Mouse (Mus musculus): ENCODE data around the gene Mettl18.
A peak's percentile ranks its signal among the peaks of the same experiment; 100 is the strongest.
"Not testable (repeated sequence)": the region's sequence is repeated elsewhere in the genome, so short reads cannot be mapped to it uniquely, and the experiment has no call there.

The Mettl18 gene

GRCm38 (mm10) chr1:163994721-163995608 lies at the start of gene Mettl18, which contains the start of gene BC055324:
TSS of gene Mettl18 (plus strand) at chr1:163994889.
TSS of gene BC055324 (minus strand) at chr1:163994796.
- DNase-seq = peak; percentile 75 to 82

- no peak for DNase-seq
Observed at GRCm38 (mm10) chr1:163953396-163953795, 41.3 kb upstream of the Mettl18 start.

GRCm38 (mm10) chr1:163958036-163958435 lies 36.7 kb upstream of the Mettl18 start:
- no peak for DNase-seq

GRCm38 (mm10) chr1:163964008-163964689 lies 30.5 kb upstream of the Mettl18 start:
- no peak for DNase-seq

- no peak for DNase-seq
Observed at GRCm38 (mm10) chr1:163974471-163974870, 20.2 kb upstream of the Mettl18 start.

- DNase-seq = no peak
Observed at GRCm38 (mm10) chr1:163975088-163975487, 19.6 kb upstream of the Mettl18 start.

GRCm38 (mm10) chr1:163976515-163976914 lies 18.2 kb upstream of the Mettl18 start:
- no peak for DNase-seq

GRCm38 (mm10) chr1:163992371-163992770 lies 2.3 kb upstream of the Mettl18 start:
- no peak for DNase-seq

- DNase-seq = no peak
Observed at GRCm38 (mm10) chr1:163994173-163994720, 442 bp upstream of the Mettl18 start.

- no peak for DNase-seq
Observed at GRCm38 (mm10) chr1:163995609-163995913, 872 bp downstream of the Mettl18 start.

- no peak for DNase-seq
Observed at GRCm38 (mm10) chr1:164001831-164002452, 7.3 kb downstream of the Mettl18 start.

- DNase-seq = no peak
Observed at GRCm38 (mm10) chr1:164004311-164004710, 9.6 kb downstream of the Mettl18 start.

GRCm38 (mm10) chr1:164009235-164009634 lies 14.5 kb downstream of the Mettl18 start:
- no peak for DNase-seq

GRCm38 (mm10) chr1:164014616-164015015 lies 19.9 kb downstream of the Mettl18 start:
- no peak for DNase-seq

GRCm38 (mm10) chr1:164018221-164018896 lies 23.7 kb downstream of the Mettl18 start:
- DNase-seq = no peak

- DNase-seq = no peak
Observed at GRCm38 (mm10) chr1:164019789-164020188, 25.1 kb downstream of the Mettl18 start.

- DNase-seq = not testable (repeated sequence)
Observed at GRCm38 (mm10) chr1:164020746-164021145, 26.1 kb downstream of the Mettl18 start.

GRCm38 (mm10) chr1:164022106-164022505 lies 27.4 kb downstream of the Mettl18 start:
- not testable (repeated sequence) for DNase-seq

- DNase-seq = no peak
Observed at GRCm38 (mm10) chr1:164025685-164026084, 31.0 kb downstream of the Mettl18 start.

GRCm38 (mm10) chr1:164027416-164027815 lies 32.7 kb downstream of the Mettl18 start:
- no peak for DNase-seq

- DNase-seq = no peak
Observed at GRCm38 (mm10) chr1:164040385-164041135, 45.9 kb downstream of the Mettl18 start.

GRCm38 (mm10) chr1:164043549-164043948 lies 48.9 kb downstream of the Mettl18 start:
- DNase-seq = no peak
